Mouse (Mus musculus): ENCODE data around the gene Tmem179b.
A peak's percentile ranks its signal among the peaks of the same experiment; 100 is the strongest.
"Not testable (repeated sequence)": the region's sequence is repeated elsewhere in the genome, so short reads cannot be mapped to it uniquely, and the experiment has no call there.

Tmem179b gene

DNA sequence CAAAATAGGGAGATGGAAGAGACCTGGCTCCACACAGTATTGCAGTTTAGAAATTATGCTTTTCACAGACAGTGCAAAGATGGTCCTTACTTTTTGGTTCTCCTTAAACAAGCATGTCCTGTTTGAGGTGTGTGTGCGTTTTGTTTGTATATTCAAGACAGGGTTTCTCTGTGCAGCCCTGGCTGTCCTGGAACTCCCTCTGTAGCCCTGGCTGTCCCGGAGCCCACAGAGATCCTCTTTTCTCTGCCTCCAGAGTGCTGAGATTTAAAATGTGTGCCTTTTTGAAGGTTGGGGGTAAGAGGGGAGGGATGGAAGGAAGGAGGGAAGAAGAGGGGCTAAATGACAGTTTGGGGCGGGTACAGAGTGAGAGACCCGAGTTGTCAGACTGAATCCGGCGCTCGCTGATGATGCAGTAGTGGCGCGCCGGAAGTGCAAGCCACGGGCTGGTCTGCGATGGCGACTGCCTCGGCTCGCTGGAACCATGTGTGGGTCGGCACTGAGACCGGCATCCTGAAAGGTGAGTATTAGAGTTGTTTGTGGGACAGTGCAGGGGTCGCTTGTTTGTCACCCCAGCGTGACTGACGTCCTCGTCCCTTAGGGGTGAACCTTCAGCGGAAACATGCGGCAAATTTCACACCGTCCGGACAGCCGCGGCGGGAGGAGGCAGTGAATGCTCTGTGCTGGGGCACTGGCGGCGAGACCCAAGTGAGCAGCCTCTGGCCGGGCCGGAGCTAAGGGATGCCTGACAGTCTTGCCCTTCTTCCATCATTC is 38.7 kb downstream of the Tmem179b start, which contains the start of gene Wdr74:
Wdr74 (plus strand) TSS at position 439 of the 771 bp plus-strand sequence.
- peak; percentile 79 to 87 for DNase-seq (ENCODE audit: low read depth in 2 of 2, low spot score in 2 of 2)

DNA sequence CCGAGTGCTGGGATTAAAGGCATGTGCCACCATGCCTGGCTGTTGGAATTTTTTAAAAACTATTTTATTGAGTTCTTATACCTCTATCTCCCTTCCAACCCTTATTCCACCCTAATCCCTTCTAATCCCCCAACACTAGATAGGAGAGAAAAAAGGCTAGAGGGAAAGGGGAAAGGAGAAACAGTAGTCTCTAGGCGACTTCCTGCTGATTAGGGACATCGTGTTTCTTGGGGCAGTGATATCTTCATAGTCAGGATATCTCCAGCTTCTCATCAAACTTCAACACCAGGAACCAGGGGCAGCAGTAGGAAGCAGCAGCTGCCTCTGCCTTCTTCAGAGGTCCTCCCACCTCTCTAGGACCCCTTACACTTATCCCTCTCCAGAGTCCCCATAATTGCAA is 39.9 kb downstream of the Tmem179b start:
- DNase-seq (ENCODE audit: low read depth in 2 of 2, low spot score in 2 of 2) = no peak

DNA sequence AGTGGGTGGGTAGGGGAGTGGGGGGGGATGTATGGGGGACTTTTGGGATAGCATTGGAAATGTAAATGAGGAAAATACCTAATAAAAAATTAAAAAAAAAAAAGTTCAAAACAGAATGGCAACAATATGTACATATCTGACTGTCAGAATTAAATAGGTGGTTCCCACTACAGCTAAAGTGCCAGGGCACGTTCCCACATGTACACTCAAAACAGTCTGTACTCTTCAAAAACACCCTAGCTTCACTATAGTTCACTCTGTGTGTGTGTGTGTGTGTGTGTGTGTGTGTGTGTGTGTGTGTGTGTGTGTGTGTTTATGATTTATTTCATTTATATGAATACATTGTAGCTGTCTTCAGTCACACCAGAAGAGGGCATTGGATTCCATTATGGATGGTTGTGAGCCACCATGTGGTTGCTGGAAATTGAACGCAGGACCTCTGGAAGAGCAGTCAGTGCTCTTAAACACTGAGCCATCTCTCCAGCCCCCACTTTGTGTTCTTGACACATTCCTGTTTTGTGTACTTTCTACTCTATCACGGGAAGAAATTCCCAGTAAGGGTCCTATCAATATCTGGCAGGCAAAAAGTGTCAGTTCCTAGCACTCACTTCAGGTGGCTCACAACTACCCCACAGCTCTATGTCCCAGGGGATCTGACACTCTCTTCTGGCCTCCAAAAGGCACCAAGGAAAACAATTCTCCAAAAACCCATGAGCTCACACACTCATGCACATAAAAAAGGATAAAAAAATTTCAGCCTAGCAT is 45.8 kb downstream of the Tmem179b start:
- not testable (repeated sequence) for DNase-seq (ENCODE audit: low read depth in 2 of 2, low spot score in 2 of 2)

DNA sequence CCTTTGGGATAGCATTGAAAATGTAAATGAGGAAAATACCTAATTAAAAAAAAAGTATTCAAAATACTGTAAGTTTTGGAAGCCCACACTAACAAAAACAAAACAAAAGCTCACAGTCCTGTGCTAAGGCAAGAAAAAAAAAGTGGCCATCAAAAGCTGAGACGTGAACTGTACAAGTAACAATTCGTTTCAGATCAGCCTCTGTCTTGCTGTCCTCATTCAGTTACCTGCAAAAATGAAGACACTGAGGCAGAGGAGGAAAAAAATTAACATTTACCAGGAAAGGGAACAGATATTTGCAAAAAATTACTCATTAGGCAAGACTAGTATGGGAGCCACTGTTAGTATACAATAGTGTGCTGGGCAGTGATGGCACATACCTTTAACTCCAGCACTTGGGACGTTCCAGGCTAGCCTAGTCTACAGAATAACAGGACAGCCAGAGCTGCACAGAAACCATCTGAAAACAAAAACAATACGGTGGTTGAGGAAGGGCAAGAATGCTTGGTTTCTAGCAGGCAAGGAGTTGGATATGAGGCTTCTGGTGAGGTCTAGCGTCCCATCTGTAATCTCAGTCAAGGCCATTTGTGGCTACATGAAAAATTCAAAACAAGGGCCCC is 46.7 kb downstream of the Tmem179b start:
- DNase-seq (ENCODE audit: low read depth in 2 of 2, low spot score in 2 of 2) = no peak

DNA sequence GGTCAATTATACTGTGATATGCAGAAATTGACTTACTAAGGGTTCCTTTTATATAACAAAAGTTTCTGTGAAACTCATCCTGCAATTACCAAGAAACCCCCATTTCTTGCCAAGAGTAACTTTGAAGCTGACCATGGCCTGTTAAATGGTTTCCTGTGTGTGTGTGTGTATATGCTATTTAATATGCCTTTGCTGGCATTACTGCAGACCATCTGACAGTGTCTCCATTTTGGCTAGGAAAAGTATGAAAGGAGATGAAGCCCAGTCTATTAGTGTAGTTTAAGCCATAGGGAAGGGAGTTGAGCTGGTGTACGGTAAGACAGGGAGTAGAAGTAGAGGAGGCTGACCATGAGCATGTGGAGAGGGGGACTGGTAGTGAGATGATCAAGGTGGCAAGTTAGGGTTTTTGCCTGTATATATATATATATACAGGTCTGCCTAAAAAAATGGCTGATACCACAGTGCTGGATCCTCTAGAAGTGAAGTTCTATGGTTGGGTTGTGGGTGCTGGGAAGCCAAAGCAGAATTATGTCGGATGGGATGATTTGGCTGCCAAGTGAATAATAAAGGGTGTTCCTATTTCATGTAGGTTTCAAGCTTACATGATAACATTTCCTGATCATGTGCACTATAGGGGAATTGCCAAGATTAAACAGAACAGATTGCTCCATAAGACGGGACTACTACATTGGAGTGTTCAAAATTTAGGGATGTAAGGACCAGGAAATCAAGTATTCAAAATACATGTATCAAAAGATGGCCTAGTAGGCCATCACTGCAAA is 47.5 kb downstream of the Tmem179b start:
- no peak for DNase-seq (ENCODE audit: low read depth in 2 of 2, low spot score in 2 of 2)

DNA sequence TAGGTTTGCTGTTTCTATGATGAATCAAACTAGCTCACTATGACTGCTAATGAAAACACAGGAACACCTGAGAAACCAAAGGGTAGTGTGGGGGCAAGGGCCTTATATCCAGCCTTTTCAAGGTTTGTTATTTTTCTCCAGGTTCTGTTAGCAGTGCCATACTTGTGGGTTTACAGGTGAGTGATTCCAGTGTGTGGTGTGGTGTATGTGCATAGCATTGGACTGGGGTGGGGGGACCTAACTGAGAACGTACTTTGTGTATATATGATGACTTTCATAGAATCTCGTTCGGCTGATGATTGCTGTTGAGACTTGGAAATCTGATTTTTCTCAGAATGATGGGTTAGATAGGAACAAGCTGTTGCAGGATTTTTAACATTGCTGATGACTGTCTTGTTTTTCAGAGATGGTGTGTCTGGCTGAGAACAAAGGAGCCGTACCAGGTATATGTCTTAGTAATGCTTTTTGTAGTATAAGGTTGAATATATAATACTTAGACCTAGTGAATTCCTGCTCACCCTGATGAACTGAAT is 49.1 kb downstream of the Tmem179b start:
- DNase-seq (ENCODE audit: low read depth in 2 of 2, low spot score in 2 of 2) = no peak

DNA sequence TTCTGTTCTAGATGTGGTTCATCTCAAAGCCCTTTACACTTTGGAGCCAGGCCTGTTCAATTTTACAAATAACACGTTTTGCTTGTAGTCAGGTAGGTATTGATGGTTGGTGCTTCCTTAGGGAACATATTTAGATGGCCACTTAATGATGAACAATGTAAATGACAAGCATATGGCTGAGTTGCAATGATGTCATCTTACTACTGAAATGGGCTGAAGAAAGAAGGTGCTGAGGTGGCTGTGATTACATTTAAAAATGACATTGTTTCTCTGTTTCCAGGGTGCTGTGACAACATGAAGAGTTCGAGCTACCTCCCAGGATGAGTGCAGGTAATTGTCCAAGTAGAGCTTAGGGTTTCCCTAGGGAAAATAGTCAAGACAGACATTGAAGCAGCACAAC is 49.9 kb downstream of the Tmem179b start:
- DNase-seq (ENCODE audit: low read depth in 2 of 2, low spot score in 2 of 2) = no peak

DNA sequence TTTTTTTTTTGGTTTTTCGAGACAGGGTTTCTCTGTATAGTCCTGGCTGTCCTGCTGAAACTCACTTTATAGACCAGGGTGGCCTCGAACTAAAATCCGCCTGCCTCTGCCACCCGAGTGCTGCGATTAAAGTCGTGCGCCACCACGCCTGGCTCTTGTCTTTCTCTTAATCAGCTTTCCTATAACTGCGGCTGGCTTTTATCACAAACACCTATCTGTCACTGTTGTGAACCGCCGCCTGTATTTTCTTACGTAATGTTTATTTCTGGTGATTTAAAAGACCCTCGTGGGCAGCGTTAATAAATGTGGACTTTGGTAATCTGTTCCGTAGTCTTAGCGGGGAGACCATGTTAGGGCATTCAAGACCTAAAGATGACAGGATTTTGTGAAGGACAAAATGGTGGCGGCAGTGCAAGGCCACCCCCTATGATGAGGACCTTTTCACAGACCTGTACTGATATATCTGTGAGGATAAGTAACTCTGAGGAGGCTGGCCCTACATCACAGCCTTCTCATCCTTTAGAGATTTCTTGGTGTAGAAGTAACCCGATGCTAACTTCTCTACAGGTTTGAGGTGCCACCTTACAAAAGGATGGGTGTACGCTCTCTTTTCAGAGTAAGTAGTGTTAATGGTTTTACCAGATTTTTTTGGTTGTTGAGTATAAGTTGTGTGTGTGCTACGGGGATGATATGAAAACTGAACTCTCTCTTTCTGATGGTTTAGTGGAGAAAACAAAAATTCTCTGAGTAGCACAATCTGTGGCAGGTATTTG is 50.5 kb downstream of the Tmem179b start:
- DNase-seq (ENCODE audit: low read depth in 2 of 2, low spot score in 2 of 2) = peak; percentile 23 to 24

DNA sequence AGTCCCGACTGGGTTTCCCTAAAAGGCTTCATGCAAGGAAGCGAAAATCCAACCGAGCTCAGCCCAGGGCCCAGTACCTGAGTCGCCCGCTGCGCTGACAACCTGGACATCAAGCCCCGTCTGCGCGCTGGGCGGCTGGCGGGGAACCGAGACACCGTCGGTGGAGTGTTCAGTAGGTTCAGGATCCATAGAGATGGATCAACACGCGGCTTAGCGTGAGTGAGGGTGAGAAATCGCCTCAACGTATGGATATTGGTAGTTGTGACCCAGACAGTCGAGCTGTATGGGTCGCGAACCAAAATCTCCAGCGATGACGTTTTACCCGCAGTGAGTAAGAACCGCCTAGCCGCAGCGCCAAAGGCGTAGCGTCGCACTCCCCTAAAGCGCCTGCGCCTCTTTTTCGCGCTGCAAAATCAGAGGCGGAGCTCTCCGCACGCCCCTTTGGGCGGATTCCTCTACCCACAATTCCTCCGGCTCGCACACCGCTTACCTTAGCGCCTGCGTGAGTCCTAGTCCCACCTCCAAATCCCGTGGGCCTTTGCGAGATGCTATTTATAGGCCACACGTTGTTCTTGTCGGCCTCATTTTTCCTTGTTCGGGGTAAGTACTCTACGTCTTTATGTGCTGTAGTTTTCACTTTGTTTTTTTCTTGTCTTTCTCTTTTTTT is 51.2 kb downstream of the Tmem179b start, which contains the start of gene Slc3a2:
Slc3a2 (minus strand) TSS at position 463 of the 667 bp plus-strand sequence.
- peak; percentile 96 to 97 for DNase-seq (ENCODE audit: low read depth in 2 of 2, low spot score in 2 of 2)

DNA sequence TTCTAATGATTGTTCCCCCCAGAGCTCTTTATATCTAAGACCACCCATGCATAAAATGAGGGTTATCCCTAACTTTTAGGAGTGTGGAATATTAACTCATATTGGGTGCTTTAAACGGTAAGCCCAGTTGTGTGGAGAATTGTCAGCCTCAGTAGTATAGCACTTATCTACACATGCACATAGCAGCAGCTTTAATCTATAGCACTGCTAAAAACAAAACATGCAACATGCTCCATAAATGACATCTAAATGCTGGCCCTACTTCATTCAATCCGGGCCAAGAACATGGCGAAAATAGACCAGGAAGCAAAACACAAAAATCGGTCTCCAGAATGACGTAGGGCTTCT is 51.7 kb downstream of the Tmem179b start:
- DNase-seq (ENCODE audit: low read depth in 2 of 2, low spot score in 2 of 2) = no peak

Data from CD8-positive naive resting alpha-beta T cell, adult 2 months (primary cell).